Mouse (Mus musculus) myocyte (in vitro differentiated cells): Measurements from ENCODE around the gene Abca12. TPM values are rescaled to one million over a fixed set of nuclear protein-coding genes. Genes with fewer than 3 reads are reported as not detected.

Experiments used
- H3K27me3 ChIP-seq: one replicate; pipeline ENCODE4 v1.6.1; 2011; ENCODE audit not compliant: control insufficient read depth, insufficient read depth, insufficient read length
- H3K36me3 ChIP-seq: one replicate; pipeline ENCODE4 v1.6.1; 2011; ENCODE audit not compliant: control insufficient read depth, insufficient read depth
- H3K4me2 ChIP-seq: one replicate; pipeline ENCODE4 v1.6.1; 2011; ENCODE audit warnings: low read depth, control low read depth
- H3K4me3 ChIP-seq: one replicate; pipeline ENCODE4 v1.5.1; 2011; ENCODE audit warnings: mild to moderate bottlenecking, control low read depth, moderate library complexity
- H3K79me2 ChIP-seq: one replicate; pipeline ENCODE4 v1.6.1; 2011; ENCODE audit not compliant: control insufficient read depth, insufficient read depth
- H3ac ChIP-seq: one replicate; pipeline ENCODE4 v1.6.1; 2011; ENCODE audit not compliant: control insufficient read depth, insufficient read length
- CEBPB ChIP-seq: IDR thresholded peaks from 2 replicates; pipeline ENCODE4 v1.6.1; 2011; ENCODE audit warnings: mild to moderate bottlenecking, moderate library complexity; ENCODE audit not compliant: poor library complexity, insufficient read depth, severe bottlenecking
- E2F4 ChIP-seq: IDR thresholded peaks from one replicate; pipeline ENCODE4 v1.6.1; 2011; ENCODE audit warnings: mild to moderate bottlenecking, control low read depth, moderate library complexity; ENCODE audit not compliant: insufficient read depth
- MAX ChIP-seq: IDR thresholded peaks from one replicate; pipeline ENCODE4 v1.6.1; 2011; ENCODE audit warnings: low read depth, mild to moderate bottlenecking, control low read depth
- MYOD1 ChIP-seq, 3 experiments: IDR thresholded peaks; one replicate each; pipeline ENCODE4 v1.6.1; 2011; ENCODE audit warnings: control low read depth in 2 of 3, low read depth in 2 of 3, mild to moderate bottlenecking in 2 of 3, moderate library complexity in 1 of 3; ENCODE audit not compliant: insufficient read length in 2 of 3, control insufficient read depth in 1 of 3
- MYOG ChIP-seq, 3 experiments: IDR thresholded peaks; one replicate each; pipeline ENCODE4 v1.6.1; 2011; ENCODE audit warnings: control low read depth in 2 of 3, low read depth in 2 of 3, mild to moderate bottlenecking in 2 of 3; ENCODE audit not compliant: insufficient read length in 2 of 3, control insufficient read depth in 1 of 3, insufficient read depth in 1 of 3
- POLR2A ChIP-seq: IDR thresholded peaks from one replicate; pipeline ENCODE4 v1.6.1; 2011; ENCODE audit warnings: low read depth, mild to moderate bottlenecking, control low read depth, moderate library complexity; ENCODE audit not compliant: insufficient read length
- POLR2AphosphoS2 ChIP-seq: IDR thresholded peaks from one replicate; pipeline ENCODE4 v1.6.1; 2011; ENCODE audit warnings: low read depth, control low read depth; ENCODE audit not compliant: insufficient read length
- REST ChIP-seq: IDR thresholded peaks from one replicate; pipeline ENCODE4 v1.6.1; 2011; ENCODE audit warnings: mild to moderate bottlenecking, control low read depth, moderate library complexity; ENCODE audit not compliant: insufficient read depth, insufficient read length
- SRF ChIP-seq: IDR thresholded peaks from one replicate; pipeline ENCODE4 v1.6.1; 2011; ENCODE audit warnings: low read depth; ENCODE audit not compliant: control insufficient read depth, insufficient read length
- TCF12 ChIP-seq: IDR thresholded peaks from one replicate; pipeline ENCODE4 v1.6.1; 2011; ENCODE audit warnings: mild to moderate bottlenecking, control low read depth; ENCODE audit not compliant: poor library complexity, insufficient read depth, severe bottlenecking
- TCF3 ChIP-seq: IDR thresholded peaks from one replicate; pipeline ENCODE4 v1.6.1; 2011; ENCODE audit warnings: low read depth, control low read depth; ENCODE audit not compliant: insufficient read length
- USF1 ChIP-seq: IDR thresholded peaks from one replicate; pipeline ENCODE4 v1.6.1; 2011; ENCODE audit warnings: low read depth, mild to moderate bottlenecking, control low read depth, moderate library complexity
- polyA plus RNA-seq: library from polyadenylated mRNA; unstranded; fragments of >200 nt; fragmentation: generic; extraction: Trizol; gene quantifications from one replicate; pipeline ENCODE4 v1.2.1, GENCODE M21; 2012; ENCODE audit warnings: missing spikeins

Gene Abca12
- polyA plus RNA-seq, 1 experiment, result 0.08 TPM

DNA sequence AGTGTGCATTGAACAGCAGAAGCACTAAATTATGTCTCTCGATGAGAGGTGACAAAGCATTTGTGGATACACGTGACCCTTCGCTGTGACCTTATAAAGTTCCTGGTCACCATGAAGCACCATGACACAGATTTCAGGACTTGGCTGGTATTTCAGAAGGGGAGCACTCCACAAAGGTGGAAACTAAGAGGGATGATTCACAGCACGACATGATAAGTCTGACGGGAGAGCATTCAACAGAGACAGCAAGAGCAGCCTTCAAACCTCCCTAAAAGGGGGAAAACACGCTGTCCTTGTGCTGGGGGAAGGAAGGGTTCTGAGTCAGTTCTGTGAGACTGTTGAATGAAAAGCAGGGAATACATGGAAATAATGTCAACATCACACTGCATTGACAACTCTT lies 218.5 kb downstream of the Abca12 start:
- no peak for TF ChIP-seq POLR2AphosphoS2
- no peak for TF ChIP-seq REST
- no peak for TF ChIP-seq TCF3
- no peak for TF ChIP-seq POLR2A
- no peak for TF ChIP-seq MYOG (IDR thresholded peaks at IDR 0.05; ENCODE audit: control insufficient read depth in 1 of 3, insufficient read depth in 1 of 3, insufficient read length in 2 of 3, low read depth in 2 of 3)
- TF ChIP-seq TCF12, result no peak
- no peak for TF ChIP-seq MAX
- TF ChIP-seq E2F4, result no peak
- TF ChIP-seq CEBPB, result no peak
- Histone ChIP-seq H3K79me2 (no peaks in the 10 kb centered on the region), H3K27me3 (no peaks in the 10 kb centered on the region), H3K36me3 (no peaks in the 10 kb centered on the region), H3K4me3 (no peak overlapping the region), H3K4me2 (no peak overlapping the region), H3ac (no peak overlapping the region)

- TF ChIP-seq MYOD1 (IDR thresholded peaks at IDR 0.05; ENCODE audit: control insufficient read depth in 1 of 3, insufficient read length in 2 of 3, low read depth in 2 of 3) (no peak), USF1 (no peak), MAX (no peak), REST (no peak), MYOG (IDR thresholded peaks at IDR 0.05; ENCODE audit: control insufficient read depth in 1 of 3, insufficient read depth in 1 of 3, insufficient read length in 2 of 3, low read depth in 2 of 3) (no peak), POLR2A (no peak), SRF (no peak), POLR2AphosphoS2 (no peak), E2F4 (no peak), CEBPB (no peak), TCF3 (no peak), TCF12 (no peak)
- H3K27me3 ChIP-seq, result no peaks in the 10 kb centered on the region
- H3ac ChIP-seq, result no peak overlapping the region
- no peaks in the 10 kb centered on the region for H3K79me2 ChIP-seq
- no peak overlapping the region for H3K4me3 ChIP-seq
- no peak overlapping the region for H3K4me2 ChIP-seq
- no peaks in the 10 kb centered on the region for H3K36me3 ChIP-seq
These were observed 219.4 kb downstream of the Abca12 start for GRCm38 (mm10) chr1:71195333-71195732.

- TF ChIP-seq TCF12 (no peak), REST (no peak), SRF (no peak), E2F4 (no peak), MYOG (IDR thresholded peaks at IDR 0.05; ENCODE audit: control insufficient read depth in 1 of 3, insufficient read depth in 1 of 3, insufficient read length in 2 of 3, low read depth in 2 of 3) (no peak), MAX (no peak), TCF3 (no peak), USF1 (no peak), POLR2AphosphoS2 (no peak), POLR2A (no peak), CEBPB (no peak), MYOD1 (IDR thresholded peaks at IDR 0.05; ENCODE audit: control insufficient read depth in 1 of 3, insufficient read length in 2 of 3, low read depth in 2 of 3) (no peak)
- no peaks in the 10 kb centered on the region for H3K79me2 ChIP-seq
- no peak overlapping the region for H3K4me2 ChIP-seq
- no peaks in the 10 kb centered on the region for H3K27me3 ChIP-seq
- H3ac ChIP-seq, result no peak overlapping the region
- H3K36me3 ChIP-seq, result no peaks in the 10 kb centered on the region
- H3K4me3 ChIP-seq, result no peak overlapping the region
These were observed 220.8 kb downstream of the Abca12 start for GRCm38 (mm10) chr1:71193931-71194330.

Other genes starting within 250 kb of the Abca12 start
- gene Atic, start 142.2 kb upstream of the Abca12 start, polyA plus RNA-seq, result 78.8 TPM
- 1,265 TPM for gene Fn1, start 238.3 kb upstream of the Abca12 start, polyA plus RNA-seq